Mouse (Mus musculus): ENCODE results near the gene Dctn2. TPM values are rescaled to one million over a fixed set of nuclear protein-coding genes. Genes with fewer than 3 reads are reported as not detected.

Gene Dctn2
- total RNA-seq, 2 experiments from 2014 or later, result 146 to 151 TPM

DNA sequence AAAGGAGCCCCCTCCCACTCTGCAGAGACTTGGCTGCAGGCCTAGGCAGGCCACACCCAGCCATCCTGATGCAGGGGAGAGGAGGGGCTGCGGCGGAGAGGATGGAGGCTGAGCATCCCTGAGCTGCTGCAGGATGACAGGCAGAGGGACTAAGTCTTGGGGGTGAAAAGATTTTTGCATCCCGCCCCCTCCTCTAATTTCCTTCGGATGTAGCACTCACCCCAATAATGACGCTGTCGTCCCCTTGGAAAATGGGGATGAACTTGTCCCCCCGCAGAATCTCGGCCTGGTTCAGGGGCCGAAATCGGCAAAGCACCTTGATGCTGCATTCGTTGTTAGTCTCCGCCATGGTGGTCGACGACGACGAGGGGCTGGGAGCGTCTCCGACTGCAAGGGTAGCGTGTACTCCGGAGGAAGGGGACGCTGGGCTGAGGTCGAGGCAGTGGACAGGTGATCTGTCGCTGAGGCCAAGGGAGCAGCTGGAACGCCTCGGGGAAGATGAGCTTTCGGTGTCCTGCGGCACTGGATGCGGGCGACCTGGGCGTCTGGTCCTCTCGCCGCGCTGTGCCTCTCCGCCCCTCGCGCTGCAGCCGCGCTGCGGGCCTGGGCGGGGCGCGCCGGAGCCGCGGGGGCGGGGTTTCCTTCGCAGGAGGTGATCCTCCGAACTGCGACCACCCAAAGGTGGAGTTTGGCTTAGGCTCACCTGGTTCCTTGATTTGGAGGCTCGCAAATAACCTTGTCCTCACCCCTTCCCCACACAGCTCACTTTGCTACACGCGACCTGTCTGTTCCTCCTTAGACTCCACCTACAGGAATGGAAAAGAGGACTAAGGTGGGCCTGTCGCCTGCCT, 3.4 kb upstream of the Dctn2 start, which contains the start of gene Kif5a:
Gene Kif5a, minus strand, starts transcription at position 801 of the 851 bp plus-strand sequence.
- intact Hi-C loops (cut with DNase I), result no loop called here
- DNase-seq, result peak in 1 of 2 experiments; percentile 35

DNA sequence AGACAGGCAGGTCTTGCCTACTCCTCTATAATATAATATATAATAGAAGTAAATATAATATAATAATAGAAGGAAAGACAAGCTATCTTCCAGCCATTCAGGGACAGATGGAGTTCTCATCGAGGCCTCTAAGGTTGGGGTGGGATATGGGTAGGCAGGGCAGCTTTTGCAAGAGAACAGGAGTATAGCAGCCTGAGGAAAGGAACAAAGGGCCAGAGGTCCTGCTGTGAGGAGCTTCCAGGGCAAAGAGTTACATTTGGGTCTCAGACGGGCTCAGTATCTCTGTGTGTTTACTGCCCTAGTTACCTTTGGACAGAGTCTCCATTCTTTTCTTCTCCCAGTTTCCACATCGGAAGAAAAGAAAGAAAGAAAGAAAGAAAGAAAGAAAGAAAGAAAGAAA, 2.5 kb upstream of the Dctn2 start:
- intact Hi-C loops (cut with DNase I), result no loop called here
- DNase-seq, result no peak

DNA sequence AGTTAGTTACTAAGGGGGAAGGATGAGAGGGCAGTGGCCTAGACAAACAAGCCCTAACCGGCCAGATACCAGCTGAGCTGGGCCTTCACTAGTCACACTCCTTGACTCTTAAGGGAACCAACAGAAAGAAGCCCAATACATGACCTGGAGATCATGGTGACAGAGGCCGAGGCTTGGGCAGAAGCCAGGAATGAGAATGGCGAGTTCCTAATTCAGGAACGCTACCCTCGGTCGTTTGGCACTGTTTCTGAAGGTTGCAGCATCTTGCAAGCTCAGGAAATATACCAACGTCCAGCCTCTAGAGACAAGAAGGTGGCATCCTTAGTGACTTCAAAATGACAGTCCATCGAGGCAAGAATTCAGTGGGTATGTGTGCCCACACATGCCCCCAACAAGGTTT, 1.8 kb upstream of the Dctn2 start:
- intact Hi-C loops (cut with DNase I), result no loop called here
- no peak for DNase-seq

DNA sequence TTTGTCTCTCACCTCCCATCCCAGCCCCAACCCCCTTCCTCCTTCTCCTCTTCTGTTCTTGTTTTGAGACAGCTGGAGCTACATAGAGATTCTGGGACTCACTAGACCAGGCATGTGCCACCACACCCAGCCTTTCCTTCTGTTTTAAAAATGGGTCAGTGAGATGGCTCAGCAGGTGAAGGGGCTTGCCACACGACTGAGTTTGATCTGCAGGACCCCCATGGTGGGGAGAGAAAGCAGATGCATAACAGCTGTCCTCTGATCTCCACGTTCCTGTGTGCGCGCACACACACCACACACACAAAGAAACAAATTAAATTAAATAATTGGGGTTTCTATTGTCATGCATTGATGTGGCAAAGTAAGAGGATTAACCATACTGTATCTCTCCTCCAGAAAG, 1.2 kb upstream of the Dctn2 start:
- intact Hi-C loops (cut with DNase I), result no loop called here
- DNase-seq, result no peak

DNA sequence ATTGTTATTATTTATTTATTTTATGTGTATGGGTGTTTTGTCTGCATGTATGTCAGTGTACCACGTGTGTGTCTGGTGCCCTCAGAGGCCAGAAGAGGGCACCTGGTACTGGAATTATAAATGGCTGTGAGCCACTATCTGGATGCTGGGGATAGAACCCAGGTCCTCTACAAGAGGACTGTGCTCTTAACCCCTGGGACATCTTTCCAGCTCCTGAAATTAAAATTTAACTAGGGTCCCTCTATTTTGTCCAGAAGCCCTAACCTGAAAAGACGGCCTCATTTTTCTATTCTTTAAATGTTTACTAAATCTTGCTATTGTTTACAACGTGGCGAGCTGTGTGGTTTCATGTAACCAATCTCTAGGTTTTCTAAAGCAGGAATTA, 449 bp upstream of the Dctn2 start:
- intact Hi-C loops (cut with DNase I), result loop anchor here (2.0 kb wide), 1 partner anchor 45 kb away; the partner anchor contains the start of gene Mars

DNA sequence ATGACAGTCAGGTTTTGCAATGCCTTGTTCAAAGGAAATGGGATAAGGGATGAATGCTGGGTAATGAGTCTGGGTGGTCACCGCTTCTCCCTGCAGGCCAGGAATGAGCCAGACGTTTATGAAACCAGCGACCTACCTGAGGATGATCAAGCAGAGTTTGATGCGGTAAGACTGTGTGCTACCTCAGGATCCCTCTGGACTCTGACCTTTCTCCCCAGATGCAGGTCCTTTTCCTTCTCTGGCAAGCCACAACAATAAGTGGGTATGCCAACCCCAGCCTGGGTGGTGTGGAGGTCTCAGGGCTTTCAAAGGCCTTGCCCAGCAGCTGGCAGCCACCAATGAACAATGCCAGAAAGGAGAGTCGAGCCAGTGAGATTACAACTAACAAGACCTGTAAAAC, 1.1 kb downstream of the Dctn2 start:
- DNase-seq, result no peak
- intact Hi-C loops (cut with DNase I), result loop anchor here (2.0 kb wide), 1 partner anchor 43 kb away; the partner anchor contains the start of gene Mars

More for the DNA sequence above, 449 bp upstream of the Dctn2 start:
- no peak for DNase-seq

DNA sequence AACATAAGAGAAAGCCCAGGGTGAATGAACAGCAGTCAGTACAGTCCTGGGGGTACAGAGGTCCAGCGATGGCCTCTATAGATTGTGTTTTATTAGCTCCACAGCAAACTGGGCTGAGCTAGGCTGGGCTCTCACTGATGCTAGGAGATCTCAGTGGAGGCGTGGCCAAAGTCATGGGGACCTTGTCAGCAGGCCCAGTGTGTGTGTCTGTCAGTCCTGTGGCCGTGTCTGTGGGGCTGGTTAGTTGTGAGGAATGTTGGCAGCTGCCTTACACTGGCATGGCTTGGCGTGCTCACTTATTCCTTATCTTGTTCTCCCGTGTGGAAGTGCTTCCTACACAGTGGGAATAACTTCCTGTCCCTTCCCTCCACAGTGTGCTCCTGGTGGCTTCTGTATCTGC, 2.2 kb downstream of the Dctn2 start:
- intact Hi-C loops (cut with DNase I), result no loop called here

DNA sequence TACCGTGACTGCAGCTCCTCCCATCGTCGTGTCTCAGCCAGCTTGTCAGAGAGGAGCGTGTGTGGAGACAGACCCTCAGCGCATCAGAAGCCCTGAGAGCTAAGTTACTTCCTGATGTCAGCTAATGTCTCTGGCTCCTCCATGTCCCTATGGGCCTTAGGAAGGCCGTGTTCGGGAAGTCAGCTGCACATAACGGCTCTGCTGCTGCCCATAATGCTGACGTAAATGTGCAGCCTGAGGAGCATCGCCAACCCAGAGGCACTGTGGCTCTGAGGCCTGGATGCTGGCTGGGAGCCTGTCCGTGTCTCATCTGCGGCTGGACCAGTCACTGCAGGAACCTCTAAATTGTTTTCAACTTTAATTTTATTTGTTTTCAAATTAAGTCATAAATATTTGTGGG, 2.9 kb downstream of the Dctn2 start:
- DNase-seq, result peak in 1 of 2 experiments; percentile 29
- intact Hi-C loops (cut with DNase I), result no loop called here

More for the DNA sequence above, 2.2 kb downstream of the Dctn2 start:
- peak; percentile 36 to 54 for DNase-seq

DNA sequence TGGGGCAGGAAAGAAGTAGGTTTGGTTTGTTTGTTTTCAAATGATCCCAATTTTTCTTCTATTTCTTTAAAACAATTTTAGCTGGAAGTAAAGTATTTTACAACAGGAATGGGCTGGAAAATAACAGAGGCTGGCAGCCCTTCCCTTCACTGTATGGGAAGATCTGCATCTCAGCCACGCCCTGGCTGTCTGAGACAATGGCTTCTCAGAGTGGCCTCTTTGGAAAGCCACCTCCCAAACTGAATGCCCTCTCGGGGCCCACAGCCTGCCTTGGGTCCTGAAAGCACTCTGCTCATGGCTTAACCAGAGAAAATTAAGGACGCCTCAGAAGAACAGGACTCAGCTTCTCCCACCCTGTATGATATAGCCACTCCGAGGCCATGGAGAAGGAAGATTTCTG, 3.7 kb downstream of the Dctn2 start:
- DNase-seq, result no peak
- intact Hi-C loops (cut with DNase I), result no loop called here

DNA sequence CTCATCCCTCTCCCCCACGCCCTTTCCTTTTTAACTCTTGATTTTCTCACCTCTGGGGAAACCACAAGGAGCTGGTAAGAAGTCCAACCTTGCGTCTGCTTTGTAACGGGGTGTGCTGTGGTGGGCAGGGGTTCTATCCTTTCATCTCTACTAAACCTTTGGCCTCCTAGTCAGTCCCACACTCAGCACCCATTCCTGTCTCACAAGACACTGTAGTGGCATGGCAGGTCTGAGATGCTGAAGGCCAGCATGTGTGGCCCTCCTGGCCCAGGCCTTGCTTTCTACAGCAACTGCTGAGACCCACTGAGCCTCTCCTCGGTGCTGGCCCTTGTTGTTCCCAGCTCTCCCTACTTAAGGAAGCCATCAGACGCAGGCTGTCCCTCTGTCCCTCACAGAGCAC, 6.2 kb downstream of the Dctn2 start:
- intact Hi-C loops (cut with DNase I), result loop anchor here (2.0 kb wide), 1 partner anchor 14 kb away; no protein-coding TSS in a partner anchor
- DNase-seq, result no peak

DNA sequence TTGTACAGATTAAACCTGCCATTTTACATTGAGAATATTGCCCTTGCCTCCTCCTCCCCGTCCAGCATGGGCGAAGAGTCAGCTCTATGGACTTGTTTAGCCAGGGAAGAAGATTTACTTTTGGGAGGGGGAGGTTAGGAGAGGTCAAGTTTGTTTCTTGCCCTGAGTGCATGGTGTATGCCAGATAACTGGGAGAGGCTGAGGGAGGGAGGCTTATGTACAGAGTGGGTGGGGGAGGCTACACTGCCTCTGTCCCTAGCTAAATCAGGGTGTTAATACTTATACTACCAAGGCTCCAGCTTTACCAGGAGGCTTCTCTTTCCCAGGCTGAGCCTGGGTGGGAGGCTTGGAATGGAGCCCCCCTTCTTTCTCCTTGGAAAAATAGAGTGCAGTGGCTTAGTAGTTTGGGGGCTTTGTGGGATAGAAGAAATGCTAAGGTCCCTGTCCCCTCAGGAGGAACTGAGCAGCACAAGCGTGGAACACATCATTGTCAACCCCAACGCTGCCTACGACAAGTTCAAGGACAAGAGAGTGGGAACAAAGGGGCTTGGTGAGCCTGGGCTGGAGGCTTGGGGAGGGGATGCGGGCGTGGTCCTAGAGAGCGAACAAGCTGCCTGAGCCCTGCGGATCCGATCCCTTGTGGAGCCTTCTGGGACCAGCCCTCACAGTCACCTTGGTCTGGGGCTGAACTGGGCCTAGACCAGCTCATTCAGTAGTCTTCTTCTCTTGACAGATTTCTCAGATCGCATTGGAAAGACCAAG, 8.3 kb downstream of the Dctn2 start:
- no peak for DNase-seq
- intact Hi-C loops (cut with DNase I), result no loop called here

DNA sequence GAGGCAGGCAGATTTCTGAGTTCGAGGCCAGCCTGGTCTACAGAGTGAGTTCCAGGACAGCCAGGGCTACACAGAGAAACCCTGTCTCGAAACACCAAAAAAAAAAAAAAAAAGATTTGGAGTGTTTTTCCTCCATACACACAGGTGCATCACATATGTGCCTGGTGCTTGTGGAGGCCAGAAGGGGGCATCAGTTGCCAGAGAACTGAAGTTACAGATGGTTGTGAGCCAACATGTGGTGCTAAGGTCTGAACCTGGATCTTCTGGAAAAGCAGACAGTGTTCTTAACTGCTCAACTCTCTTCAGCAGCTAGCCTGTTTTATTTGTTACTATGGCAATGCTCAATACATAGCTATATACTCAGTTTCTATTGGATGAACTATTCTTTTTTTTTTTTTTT, 13.6 kb downstream of the Dctn2 start:
- DNase-seq, result no peak
- intact Hi-C loops (cut with DNase I), result no loop called here

DNA sequence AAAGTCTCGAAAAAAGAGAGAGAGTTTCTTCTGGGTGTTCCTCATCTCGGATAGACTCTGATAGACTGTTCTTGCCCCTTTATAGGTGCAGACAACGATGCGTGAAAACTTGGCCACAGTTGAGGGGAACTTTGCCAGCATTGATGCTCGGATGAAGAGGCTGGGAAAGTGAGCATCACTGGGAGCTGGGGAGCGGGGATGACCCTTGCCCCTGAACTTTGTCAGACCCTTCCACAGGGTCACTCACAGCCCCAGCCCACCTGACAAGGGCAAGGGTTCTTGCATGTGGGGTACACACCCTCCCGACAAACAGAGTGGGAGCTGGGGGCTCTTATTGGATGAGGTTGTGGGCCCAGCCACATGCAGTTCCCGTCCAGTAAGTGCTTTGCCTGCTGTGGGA, 15.1 kb downstream of the Dctn2 start:
- intact Hi-C loops (cut with DNase I), result no loop called here
- no peak for DNase-seq

DNA sequence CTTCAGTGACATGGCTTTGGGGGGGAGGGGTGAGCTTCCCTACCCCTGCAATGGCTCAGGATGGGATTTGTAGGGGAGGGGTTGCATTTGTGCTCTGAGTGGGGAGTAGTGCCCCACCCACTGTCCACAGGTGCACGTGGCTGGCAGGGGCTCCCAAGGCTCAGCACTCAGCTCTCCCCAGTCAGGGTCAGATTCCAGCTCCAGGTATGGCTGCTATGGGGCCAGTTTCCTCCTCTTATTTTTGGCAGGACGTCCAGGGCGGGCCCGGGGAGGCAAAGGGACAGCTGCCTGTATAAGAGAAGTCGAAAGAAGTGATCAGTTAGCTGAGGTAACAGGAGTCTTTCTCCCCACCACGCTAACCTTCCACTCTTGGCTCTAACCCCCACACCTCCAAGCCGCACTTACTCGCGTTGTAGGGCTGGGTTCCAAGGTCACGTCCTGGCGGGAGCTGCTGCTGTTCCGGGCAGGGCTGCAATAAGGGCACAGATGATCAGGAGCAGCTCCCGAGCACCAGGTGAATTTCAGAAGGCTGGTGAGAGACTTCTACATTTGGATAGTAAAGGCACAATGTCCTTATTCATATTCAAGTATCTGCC, 16.6 kb downstream of the Dctn2 start:
- no peak for DNase-seq
- intact Hi-C loops (cut with DNase I), result no loop called here

DNA sequence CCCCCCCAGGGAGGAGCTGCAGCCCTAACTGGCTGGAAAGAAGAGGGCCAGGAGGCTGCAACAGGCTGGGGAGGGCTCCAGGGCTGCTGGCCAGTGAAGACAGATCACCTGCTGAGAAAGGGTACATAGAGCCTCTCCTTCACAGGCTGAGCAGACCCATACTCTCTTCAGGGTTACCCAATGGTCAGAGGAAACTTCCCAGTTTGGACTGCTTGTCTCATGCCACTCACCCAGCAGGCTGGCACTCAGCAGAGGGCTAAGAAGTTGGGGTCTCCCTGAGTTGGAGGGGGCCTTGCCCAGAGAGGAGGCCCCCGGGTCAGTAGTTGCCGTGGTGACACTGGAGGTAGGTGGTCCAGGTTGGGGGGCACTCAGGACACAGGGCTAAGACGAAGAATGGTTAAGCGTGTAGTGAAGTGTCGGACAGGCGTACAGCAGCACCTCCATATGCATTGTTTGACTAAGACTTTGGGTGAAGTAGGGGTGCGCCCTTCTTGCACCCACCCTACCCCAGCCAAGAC, 18.0 kb downstream of the Dctn2 start:
- no peak for DNase-seq
- intact Hi-C loops (cut with DNase I), result no loop called here

DNA sequence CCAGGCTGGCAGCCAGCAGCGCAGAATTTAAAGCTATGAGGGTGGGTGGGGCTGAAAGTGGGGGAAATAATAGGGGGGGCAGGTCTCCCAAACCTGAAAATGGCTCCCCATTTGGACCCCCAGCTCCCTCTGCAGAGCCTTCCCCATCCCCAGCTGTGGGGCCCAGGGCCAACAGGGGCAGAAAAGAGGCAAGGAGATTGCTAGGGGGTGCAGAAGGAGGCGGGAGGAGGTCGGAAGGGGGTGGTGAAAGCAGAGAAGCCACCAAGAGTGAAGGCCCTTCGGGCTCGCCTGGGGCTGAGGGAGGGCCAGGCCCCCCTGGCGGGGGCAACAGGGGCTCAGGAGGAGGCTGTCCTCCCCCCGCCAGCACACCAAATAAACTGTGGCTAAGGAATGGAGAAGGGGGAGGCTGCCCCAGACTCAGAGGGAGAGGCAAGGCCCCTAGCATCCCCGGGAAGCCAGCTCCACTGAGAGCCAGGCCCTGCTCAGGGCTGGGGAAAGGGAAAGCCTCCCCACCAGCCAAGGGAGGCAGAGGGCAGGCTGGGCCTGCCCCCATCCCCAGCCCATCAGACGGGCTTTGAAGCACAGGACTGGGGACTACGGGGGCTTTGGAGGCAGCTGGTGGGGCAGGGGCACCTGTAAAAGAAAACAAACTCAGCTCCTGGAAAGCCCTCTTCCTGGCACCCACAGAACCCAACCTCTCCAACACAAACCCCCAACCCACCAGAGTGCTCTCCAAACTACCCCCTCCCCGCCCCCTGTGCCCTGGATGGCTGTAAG, 18.7 kb downstream of the Dctn2 start:
- DNase-seq, result no peak
- intact Hi-C loops (cut with DNase I), result no loop called here

DNA sequence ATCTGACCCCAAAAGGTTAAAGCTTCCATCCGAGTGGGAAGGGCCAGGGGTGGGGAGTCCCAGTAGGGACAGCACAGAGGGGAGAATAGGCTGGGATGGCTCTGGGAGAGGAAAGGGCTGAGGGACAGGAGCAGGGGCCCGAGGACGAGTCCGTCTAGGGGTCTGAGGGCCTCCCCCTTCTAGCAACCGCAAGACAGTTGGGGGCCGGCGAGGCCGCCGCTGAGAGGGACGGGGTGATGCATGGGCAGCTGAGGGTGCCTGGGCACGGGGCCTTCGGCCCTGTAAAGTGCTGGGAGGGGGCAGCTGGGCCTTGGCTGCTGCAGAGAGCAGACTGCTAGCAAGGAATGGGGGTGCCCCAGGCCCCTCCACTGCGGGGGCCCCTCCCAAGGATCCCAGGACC, 19.5 kb downstream of the Dctn2 start:
- no peak for DNase-seq
- intact Hi-C loops (cut with DNase I), result loop anchor here (2.0 kb wide), 1 partner anchor 13 kb away; no protein-coding TSS in a partner anchor

DNA sequence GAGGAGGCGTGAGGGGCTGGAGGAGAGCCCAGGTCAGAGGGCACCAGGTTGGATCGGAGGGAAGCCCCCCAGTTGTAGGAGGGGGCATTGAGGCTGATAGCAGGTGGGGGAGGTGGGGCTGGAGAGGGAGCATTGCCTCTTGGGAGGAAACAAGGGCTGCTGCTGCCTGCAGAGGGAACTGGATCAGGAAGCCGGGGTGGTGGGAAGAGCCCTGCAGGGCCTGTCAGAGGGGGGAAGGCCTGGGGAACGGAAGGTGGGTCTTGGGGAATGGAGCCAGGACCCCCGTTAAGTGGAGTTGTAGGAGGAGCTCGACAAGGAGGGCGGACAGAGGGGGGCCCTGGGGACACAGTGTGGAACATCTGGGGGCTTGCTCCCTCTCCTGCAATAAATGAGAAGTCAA, 20.0 kb downstream of the Dctn2 start:
- no peak for DNase-seq
- intact Hi-C loops (cut with DNase I), result loop anchor here (2.0 kb wide), 1 partner anchor 13 kb away; no protein-coding TSS in a partner anchor

DNA sequence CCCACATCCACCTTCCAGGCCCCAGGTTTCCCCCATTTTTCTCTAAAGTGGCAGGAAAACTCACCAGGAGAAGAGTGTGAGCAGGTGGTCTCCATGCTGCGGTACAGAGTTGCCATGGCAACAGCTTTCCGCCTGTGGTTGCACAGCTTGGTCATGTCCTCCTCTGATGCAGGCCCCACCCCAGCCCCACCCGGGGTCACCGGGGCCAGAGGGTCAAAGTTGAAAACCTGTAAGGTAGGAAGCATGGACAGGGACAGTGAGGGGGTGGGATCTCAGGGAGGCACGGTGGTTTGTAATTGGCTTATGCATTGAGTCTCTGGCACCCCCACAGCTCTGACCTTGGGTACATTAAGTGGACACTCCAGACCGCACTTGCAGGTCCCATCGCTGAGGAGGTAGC, 20.6 kb downstream of the Dctn2 start:
- no peak for DNase-seq
- intact Hi-C loops (cut with DNase I), result loop anchor here (2.0 kb wide), 1 partner anchor 14 kb away; no protein-coding TSS in a partner anchor
